Mouse (Mus musculus) heart, embryonic 16.5 days (tissue): ENCODE measurements around the gene Rxfp3. TPM values are rescaled to one million over a fixed set of nuclear protein-coding genes. Genes with fewer than 3 reads are reported as not detected.

Experiments used
- ATAC-seq: fragments of 200-750 bp; cut with Nextera tagmentation; replicated peaks from 2 replicates; pipeline ENCODE4 v1.8.0; 2017; ENCODE audit warnings: moderate number of reproducible peaks; ENCODE audit not compliant: insufficient read depth, low FRiP score; ENCODE audit errors: extremely low read depth
- H3K27ac ChIP-seq: fragments of 300-500 bp; sonication (generic); 2 replicates; pipeline ENCODE4 v1.5.1; 2014; ENCODE audit warnings: mild to moderate bottlenecking, low read length, control low read depth, moderate library complexity
- H3K27me3 ChIP-seq: fragments of 300-500 bp; sonication (generic); 2 replicates; pipeline ENCODE4 v1.6.1; 2014; ENCODE audit warnings: low read length, mixed read lengths; ENCODE audit not compliant: control insufficient read depth, insufficient read depth
- H3K36me3 ChIP-seq: fragments of 300-500 bp; sonication (generic); 2 replicates; pipeline ENCODE4 v1.6.1; 2014; ENCODE audit not compliant: control insufficient read depth, insufficient read depth
- H3K4me1 ChIP-seq: fragments of 300-500 bp; sonication (generic); 2 replicates; pipeline ENCODE4 v1.6.1; 2014; ENCODE audit warnings: low read length, mixed read lengths; ENCODE audit not compliant: control insufficient read depth, insufficient read depth
- H3K4me2 ChIP-seq: fragments of 300-500 bp; sonication (generic); 2 replicates; pipeline ENCODE4 v1.6.1; 2014; ENCODE audit warnings: low read depth, mild to moderate bottlenecking, control low read depth, low read length
- H3K4me3 ChIP-seq: fragments of 300-500 bp; sonication (generic); 2 replicates; pipeline ENCODE4 v1.5.1; 2014; ENCODE audit warnings: mild to moderate bottlenecking, control low read depth, low read length
- H3K9ac ChIP-seq: fragments of 300-500 bp; sonication (generic); 2 replicates; pipeline ENCODE4 v1.6.1; 2014; ENCODE audit warnings: low read length, control low read depth
- H3K9me3 ChIP-seq: fragments of 300-500 bp; sonication (generic); replicated peaks from 2 replicates; pipeline ENCODE4 v1.6.1; 2016; ENCODE audit warnings: low read length; ENCODE audit not compliant: control insufficient read depth
- WGBS: fragments of 180-500 bp; shearing (Covaris S2); extraction: QIAGEN DNeasy Blood & Tissue Kit; methylation state at CpG from one replicate; pipeline ENCODE4 v1.1.7; 2014; 5-methylcytosine and 5-hydroxymethylcytosine counted together
- polyA plus RNA-seq: library from polyadenylated mRNA; unstranded; fragments of >200 nt; fragmentation: Nextera tagmentation; extraction: Ambion mirVana; gene quantifications from 2 replicates; pipeline ENCODE4 v1.2.1, GENCODE M21; 2015

The Rxfp3 gene
- polyA plus RNA-seq, 1 experiment from 2014 or later: 0.05 TPM

- Histone ChIP-seq H3K4me2 (no peak overlapping the region), H3K4me3 (no peak overlapping the region), H3K27me3 (peaks cover 33% of the 10 kb centered on the region), H3K9ac (no peak overlapping the region), H3K27ac (no peak overlapping the region), H3K9me3 (no peaks in the 10 kb centered on the region), H3K4me1 (peaks cover 8% of the 10 kb centered on the region; the same call in 1 of the 2 replicates), H3K36me3 (no peaks in the 10 kb centered on the region)
- 26% methylated on average over 5 of the region's 5 CpGs for WGBS
- no peak for ATAC-seq
Observed at GRCm38 (mm10) chr15:11040067-11040466, 2.3 kb upstream of the Rxfp3 start.

GRCm38 (mm10) chr15:11038476-11038875 lies 685 bp upstream of the Rxfp3 start:
- Histone ChIP-seq H3K27me3 (peaks cover 47% of the 10 kb centered on the region), H3K4me3 (no peak overlapping the region), H3K9me3 (no peaks in the 10 kb centered on the region), H3K9ac (no peak overlapping the region), H3K27ac (no peak overlapping the region), H3K4me2 (no peak overlapping the region), H3K4me1 (peaks cover 8% of the 10 kb centered on the region; the same call in 1 of the 2 replicates), H3K36me3 (no peaks in the 10 kb centered on the region)
- WGBS: 2% methylated on average over 12 of the region's 12 CpGs
- no peak for ATAC-seq

GRCm38 (mm10) chr15:11037376-11037695 lies 455 bp downstream of the Rxfp3 start:
- Histone ChIP-seq H3K9me3 (no peaks in the 10 kb centered on the region), H3K27ac (no peak overlapping the region), H3K27me3 (peaks cover 47% of the 10 kb centered on the region), H3K4me1 (peaks cover 8% of the 10 kb centered on the region; the same call in 1 of the 2 replicates), H3K4me3 (peak overlapping the region; percentile 53), H3K4me2 (peak overlapping the region; percentile 69), H3K36me3 (no peaks in the 10 kb centered on the region), H3K9ac (no peak overlapping the region)
- ATAC-seq: no peak
- 5% methylated on average over 8 of the region's 8 CpGs for WGBS

DNA sequence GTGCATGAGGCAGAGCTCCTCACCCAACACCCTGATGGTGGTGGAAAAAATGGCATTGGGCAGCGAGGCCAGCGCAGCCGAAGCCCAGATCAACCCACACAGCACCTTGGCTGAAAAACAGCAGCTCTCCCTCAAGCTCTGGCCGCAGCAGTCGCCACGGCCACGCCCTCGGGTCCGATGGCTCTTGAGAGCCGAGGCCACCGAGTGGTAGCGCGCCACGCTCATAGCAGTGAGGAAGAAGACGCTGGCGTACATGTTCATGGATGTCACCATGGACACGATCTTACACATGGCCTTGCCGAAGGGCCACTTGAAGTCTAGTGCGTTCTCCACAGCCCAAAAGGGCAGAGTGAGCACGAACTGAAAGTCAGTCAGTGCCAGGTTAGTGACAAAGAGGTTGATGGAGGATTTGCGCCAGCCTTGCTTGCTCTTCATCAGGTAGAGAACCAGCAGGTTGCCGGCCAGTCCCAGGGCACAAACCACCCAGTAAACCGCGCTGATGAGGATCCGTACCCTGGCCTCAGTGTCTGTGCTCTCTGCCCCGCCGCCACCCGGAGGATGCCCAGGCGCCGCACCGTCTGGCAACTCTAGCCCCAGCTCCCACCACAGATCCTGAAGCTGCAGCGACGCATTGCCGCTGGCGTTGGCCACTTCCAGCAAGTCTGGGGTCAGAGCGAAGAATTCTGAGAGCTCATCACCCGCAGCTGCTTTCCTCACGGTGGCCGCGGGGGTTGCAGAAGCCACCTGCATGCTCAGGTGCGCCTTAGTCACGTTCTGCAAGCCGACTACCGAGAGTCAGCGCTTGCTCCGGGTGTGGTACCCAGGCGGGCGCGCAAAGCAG lies 1.0 kb downstream of the Rxfp3 start:
- Histone ChIP-seq H3K4me3 (peak overlapping the region; percentile 53), H3K9ac (no peak overlapping the region), H3K4me2 (peak overlapping the region; percentile 69), H3K36me3 (no peaks in the 10 kb centered on the region), H3K9me3 (no peaks in the 10 kb centered on the region), H3K27me3 (peaks cover 47% of the 10 kb centered on the region), H3K4me1 (peaks cover 8% of the 10 kb centered on the region; the same call in 1 of the 2 replicates), H3K27ac (no peak overlapping the region)
- ATAC-seq: no peak
- 4% methylated on average over 49 of the region's 49 CpGs for WGBS

- Histone ChIP-seq H3K36me3 (no peaks in the 10 kb centered on the region), H3K4me1 (peaks cover 8% of the 10 kb centered on the region; the same call in 1 of the 2 replicates), H3K9ac (no peak overlapping the region), H3K4me3 (peak overlapping the region; percentile 53), H3K27me3 (peaks cover 47% of the 10 kb centered on the region), H3K9me3 (no peaks in the 10 kb centered on the region), H3K4me2 (peak overlapping the region; percentile 69), H3K27ac (no peak overlapping the region)
- ATAC-seq: no peak
- WGBS: 5% methylated on average over 34 of the region's 34 CpGs
Observed at GRCm38 (mm10) chr15:11035947-11036474, 1.8 kb downstream of the Rxfp3 start.

- no peak overlapping the region for H3K9ac ChIP-seq
- WGBS: 67% methylated on average over 3 of the region's 3 CpGs
- H3K9me3 ChIP-seq: no peaks in the 10 kb centered on the region
- peaks cover 15% of the 10 kb centered on the region for H3K27me3 ChIP-seq
- no peak for ATAC-seq
- no peak overlapping the region for H3K4me2 ChIP-seq
- H3K4me3 ChIP-seq: no peak overlapping the region
- H3K36me3 ChIP-seq: no peaks in the 10 kb centered on the region
- no peaks in the 10 kb centered on the region for H3K4me1 ChIP-seq
- H3K27ac ChIP-seq: no peak overlapping the region
Observed at GRCm38 (mm10) chr15:11030188-11030587, 7.6 kb downstream of the Rxfp3 start.

DNA sequence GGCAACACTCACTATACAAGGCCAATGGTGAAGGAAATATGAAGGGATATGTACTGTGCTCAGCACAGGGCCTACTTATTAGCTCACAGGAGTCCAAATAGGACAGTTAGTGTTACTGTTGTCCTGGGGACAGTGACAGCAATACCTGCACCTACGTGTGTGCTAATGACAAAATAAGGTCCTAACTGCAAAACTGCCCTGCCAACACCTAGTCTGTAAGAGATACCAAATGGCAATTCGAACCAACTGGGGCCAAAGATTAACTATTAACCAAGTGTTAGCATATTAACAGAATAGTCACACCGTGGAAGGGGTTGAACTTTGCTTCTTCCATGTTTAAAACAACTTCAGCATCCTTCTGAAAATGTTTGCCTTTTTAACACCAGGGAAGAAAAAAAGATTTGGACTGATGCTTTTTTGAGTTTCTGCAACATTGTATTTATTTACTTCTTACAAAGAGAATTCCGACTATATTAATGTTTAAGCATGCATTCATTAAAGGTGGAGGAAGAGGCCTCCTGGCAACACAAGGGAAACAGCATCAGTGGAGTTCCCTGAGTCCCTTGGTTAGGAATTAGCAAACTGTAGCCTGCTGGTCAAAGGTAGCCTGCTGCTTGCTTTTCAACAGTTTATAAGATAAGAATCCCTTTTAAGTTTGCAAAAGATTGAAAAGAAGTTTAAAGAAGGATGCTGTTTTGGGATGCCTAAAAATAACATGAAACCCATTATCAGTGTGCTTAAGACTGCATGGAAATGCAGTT lies 10.8 kb downstream of the Rxfp3 start:
- H3K4me2 ChIP-seq: no peak overlapping the region
- no peaks in the 10 kb centered on the region for H3K27me3 ChIP-seq
- ATAC-seq: no peak
- H3K9me3 ChIP-seq: no peaks in the 10 kb centered on the region
- no peaks in the 10 kb centered on the region for H3K4me1 ChIP-seq
- H3K36me3 ChIP-seq: no peaks in the 10 kb centered on the region
- H3K9ac ChIP-seq: no peak overlapping the region
- no peak overlapping the region for H3K27ac ChIP-seq
- WGBS: 63% methylated on average over 4 of the region's 4 CpGs
- H3K4me3 ChIP-seq: no peak overlapping the region

- H3K9ac ChIP-seq: no peak overlapping the region
- ATAC-seq: no peak
- 33% methylated on average over 2 of the region's 2 CpGs for WGBS
Observed at GRCm38 (mm10) chr15:11014931-11015330, 22.9 kb downstream of the Rxfp3 start.

More at GRCm38 (mm10) chr15:11014931-11015330, 22.9 kb downstream of the Rxfp3 start:
- Histone ChIP-seq H3K9me3 (no peaks in the 10 kb centered on the region), H3K36me3 (no peaks in the 10 kb centered on the region), H3K4me2 (no peak overlapping the region), H3K27ac (no peak overlapping the region), H3K27me3 (no peaks in the 10 kb centered on the region), H3K4me1 (no peaks in the 10 kb centered on the region), H3K4me3 (no peak overlapping the region)
